Mouse (Mus musculus) bone marrow, adult 2 months (tissue): ENCODE measurements at regions not wholly inside any gene's neighbourhood (a gene's known extent, or its start where the extent isn't known, plus 50 kb on each side); places are given as distances from the start of the nearest gene placed in this dataset.

Experiments
- H3K27ac ChIP-seq: fragments of 200-500 bp; 2 replicates; pipeline ENCODE4 v1.5.1; 2012; ENCODE audit warnings: low read depth, mild to moderate bottlenecking, control low read depth, inconsistent platforms, low read length; ENCODE audit not compliant: control insufficient read depth, poor library complexity, insufficient read depth
- H3K4me1 ChIP-seq: fragments of 200-500 bp; 2 replicates; pipeline ENCODE4 v1.6.1; 2011; ENCODE audit warnings: low read length; ENCODE audit not compliant: control insufficient read depth, insufficient read depth
- H3K4me3 ChIP-seq: fragments of 200-500 bp; replicated peaks from 2 replicates; pipeline ENCODE3; 2011; ENCODE audit warnings: mild to moderate bottlenecking, low read depth, low read length, control low read depth; ENCODE audit not compliant: control insufficient read depth
- CTCF ChIP-seq: fragments of 200-500 bp; IDR thresholded peaks from 2 replicates; pipeline ENCODE4 v1.5.1; 2011; ENCODE audit warnings: low read length, control low read depth; ENCODE audit not compliant: control insufficient read depth, insufficient read depth
- POLR2A ChIP-seq: fragments of 200-500 bp; IDR thresholded peaks from 2 replicates; pipeline ENCODE4 v1.6.1; 2011; ENCODE audit warnings: low read depth, mild to moderate bottlenecking, control low read depth, low read length, borderline replicate concordance; ENCODE audit not compliant: control insufficient read depth
- WGBS: fragments of 180-500 bp; shearing (Covaris S2); methylation state at CpG from one replicate; pipeline ENCODE4 v1.1.7; 2018; 5-methylcytosine and 5-hydroxymethylcytosine counted together

GRCm38 (mm10) chr11:31477104-31477503 lies 107.2 kb upstream of the Stc2 start:
- no peak for TF ChIP-seq POLR2A
- TF ChIP-seq CTCF, result no peak
- 65% methylated on average over 3 of the region's 3 CpGs for WGBS
- Histone ChIP-seq H3K4me3 (no peak overlapping the region), H3K27ac (no peak overlapping the region), H3K4me1 (no peaks in the 10 kb centered on the region)

GRCm38 (mm10) chr11:31473017-31473416 lies 103.1 kb upstream of the Stc2 start:
- 70% methylated on average over 4 of the region's 4 CpGs for WGBS
- Histone ChIP-seq H3K4me3 (no peak overlapping the region), H3K27ac (no peak overlapping the region), H3K4me1 (no peaks in the 10 kb centered on the region)
- no peak for TF ChIP-seq POLR2A
- TF ChIP-seq CTCF, result no peak

GRCm38 (mm10) chr11:31470681-31471414 lies 101.0 kb upstream of the Stc2 start:
- no peaks in the 10 kb centered on the region for H3K4me1 ChIP-seq
- 61% methylated on average over 2 of the region's 2 CpGs for WGBS
- no peak overlapping the region for H3K27ac ChIP-seq
- TF ChIP-seq CTCF, result no peak
- TF ChIP-seq POLR2A, result no peak
- H3K4me3 ChIP-seq, result no peak overlapping the region

- 67% methylated on average over 1 of the region's 1 CpGs for WGBS
- Histone ChIP-seq H3K27ac (no peak overlapping the region), H3K4me1 (no peaks in the 10 kb centered on the region), H3K4me3 (no peak overlapping the region)
- TF ChIP-seq CTCF, result no peak
- TF ChIP-seq POLR2A, result no peak
These were observed 95.0 kb upstream of the Stc2 start for GRCm38 (mm10) chr11:31464844-31465243.

GRCm38 (mm10) chr11:31462440-31462839 lies 92.6 kb upstream of the Stc2 start:
- Histone ChIP-seq H3K4me1 (no peaks in the 10 kb centered on the region), H3K4me3 (no peak overlapping the region), H3K27ac (no peak overlapping the region)
- TF ChIP-seq CTCF (no peak), POLR2A (no peak)

GRCm38 (mm10) chr11:31461824-31462223 lies 92.0 kb upstream of the Stc2 start:
- WGBS, result 69% methylated on average over 4 of the region's 4 CpGs
- Histone ChIP-seq H3K4me3 (no peak overlapping the region), H3K4me1 (no peaks in the 10 kb centered on the region), H3K27ac (no peak overlapping the region)
- no peak for TF ChIP-seq POLR2A
- no peak for TF ChIP-seq CTCF

- WGBS, result 74% methylated on average over 3 of the region's 3 CpGs
- no peak overlapping the region for H3K4me3 ChIP-seq
- no peak overlapping the region for H3K27ac ChIP-seq
- no peak for TF ChIP-seq CTCF
- no peak for TF ChIP-seq POLR2A
- no peaks in the 10 kb centered on the region for H3K4me1 ChIP-seq
These were observed 91.5 kb upstream of the Stc2 start for GRCm38 (mm10) chr11:31461348-31461747.

- 70% methylated on average over 2 of the region's 2 CpGs for WGBS
- no peak overlapping the region for H3K27ac ChIP-seq
- H3K4me1 ChIP-seq, result no peaks in the 10 kb centered on the region
- TF ChIP-seq POLR2A (no peak), CTCF (no peak)
- no peak overlapping the region for H3K4me3 ChIP-seq
These were observed 57.5 kb upstream of the Stc2 start for GRCm38 (mm10) chr11:31427374-31427773.
